Mouse (Mus musculus) large intestine, adult 2 months (tissue): ENCODE data around the gene Gm20388. TPM values are rescaled to one million over a fixed set of nuclear protein-coding genes. Genes with fewer than 3 reads are reported as not detected.
"Not testable (repeated sequence)": the region's sequence is repeated elsewhere in the genome, so short reads cannot be mapped to it uniquely, and the experiment has no call there.

Experiments
- DNase-seq: peaks from one replicate; pipeline ENCODE4 v3.0.0-alpha.2; 2012; ENCODE audit warnings: low read depth, low spot score
- WGBS: fragments of 180-500 bp; shearing (Covaris S2); methylation state at CpG from one replicate; pipeline ENCODE4 v1.1.7; 2018; 5-methylcytosine and 5-hydroxymethylcytosine counted together
- polyA plus RNA-seq: library from polyadenylated mRNA; depleted of rRNA; stranded (reverse); fragments of >200 nt; gene quantifications from 2 replicates; pipeline ENCODE4 v1.2.3, GENCODE M21; 2012

The Gm20388 gene
- polyA plus RNA-seq, 1 experiment: 31.5 TPM

GRCm38 (mm10) chr8:120332379-120333229, 422.0 kb downstream of the Gm20388 start:
- 79% methylated on average over 16 of the region's 16 CpGs for WGBS
- DNase-seq: no peak

GRCm38 (mm10) chr8:120333681-120334080, 423.0 kb downstream of the Gm20388 start:
- 97% methylated on average over 4 of the region's 4 CpGs for WGBS
- DNase-seq: no peak

- DNase-seq: not testable (repeated sequence)
- 92% methylated on average over 3 of the region's 3 CpGs for WGBS
These were observed 423.6 kb downstream of the Gm20388 start for GRCm38 (mm10) chr8:120334261-120334660.

- DNase-seq: no peak
- WGBS: 30% methylated on average over 5 of the region's 5 CpGs
These were observed 424.2 kb downstream of the Gm20388 start for GRCm38 (mm10) chr8:120334878-120335261.

- WGBS: 13% methylated on average over 17 of the region's 17 CpGs
- peak; percentile 62 for DNase-seq
These were observed 424.8 kb downstream of the Gm20388 start for GRCm38 (mm10) chr8:120335262-120336086.

GRCm38 (mm10) chr8:120336087-120336380, 425.4 kb downstream of the Gm20388 start:
- no peak for DNase-seq
- 10% methylated on average over 9 of the region's 9 CpGs for WGBS

GRCm38 (mm10) chr8:120336909-120337555, 426.4 kb downstream of the Gm20388 start:
- WGBS: 77% methylated on average over 5 of the region's 5 CpGs
- no peak for DNase-seq

GRCm38 (mm10) chr8:120337627-120338026, 427.0 kb downstream of the Gm20388 start:
- WGBS: 78% methylated on average over 5 of the region's 5 CpGs
- no peak for DNase-seq

- no peak for DNase-seq
- 71% methylated on average over 7 of the region's 7 CpGs for WGBS
These were observed 428.0 kb downstream of the Gm20388 start for GRCm38 (mm10) chr8:120338678-120339077.

- DNase-seq: no peak
- 33% methylated on average over 8 of the region's 8 CpGs for WGBS
These were observed 429.1 kb downstream of the Gm20388 start for GRCm38 (mm10) chr8:120339743-120340142.

- WGBS: 90% methylated on average over 10 of the region's 10 CpGs
- no peak for DNase-seq
These were observed 430.5 kb downstream of the Gm20388 start for GRCm38 (mm10) chr8:120341124-120341523.

GRCm38 (mm10) chr8:120342847-120343548, 432.4 kb downstream of the Gm20388 start:
- WGBS: 75% methylated on average over 7 of the region's 7 CpGs
- DNase-seq: no peak

- 86% methylated on average over 12 of the region's 12 CpGs for WGBS
- no peak for DNase-seq
These were observed 432.9 kb downstream of the Gm20388 start for GRCm38 (mm10) chr8:120343582-120343981.

- no peak for DNase-seq
- WGBS: 53% methylated on average over 4 of the region's 4 CpGs
These were observed 433.5 kb downstream of the Gm20388 start for GRCm38 (mm10) chr8:120344166-120344565.

GRCm38 (mm10) chr8:120344583-120344982, 433.9 kb downstream of the Gm20388 start:
- 77% methylated on average over 13 of the region's 13 CpGs for WGBS
- DNase-seq: no peak

GRCm38 (mm10) chr8:120347734-120348341, 437.2 kb downstream of the Gm20388 start:
- WGBS: 90% methylated on average over 21 of the region's 21 CpGs
- DNase-seq: no peak

GRCm38 (mm10) chr8:120348922-120349321, 438.3 kb downstream of the Gm20388 start:
- no peak for DNase-seq
- WGBS: 78% methylated on average over 11 of the region's 11 CpGs

GRCm38 (mm10) chr8:120351332-120352071, 440.9 kb downstream of the Gm20388 start:
- no peak for DNase-seq
- WGBS: 46% methylated on average over 7 of the region's 7 CpGs

- no peak for DNase-seq
- WGBS: 62% methylated on average over 10 of the region's 10 CpGs
These were observed 441.5 kb downstream of the Gm20388 start for GRCm38 (mm10) chr8:120352096-120352495.
